Mouse (Mus musculus) limb, embryonic 13.5 days (tissue): ENCODE data around the gene Ing1. TPM values are rescaled to one million over a fixed set of nuclear protein-coding genes. Genes with fewer than 3 reads are reported as not detected.

Source experiments
- ATAC-seq: fragments of 200-750 bp; cut with Nextera tagmentation; 2 replicates; pipeline ENCODE4 v1.8.0; 2017; ENCODE audit warnings: low read depth, moderate number of reproducible peaks, moderate TSS enrichment; ENCODE audit not compliant: low FRiP score
- H3K27ac ChIP-seq: fragments of 300-500 bp; sonication (generic); 2 replicates; pipeline ENCODE4 v1.5.1; 2015; ENCODE audit warnings: inconsistent platforms, mild to moderate bottlenecking, moderate library complexity
- H3K27me3 ChIP-seq: fragments of 300-500 bp; sonication (generic); 2 replicates; pipeline ENCODE4 v1.6.1; 2015; ENCODE audit warnings: mild to moderate bottlenecking, inconsistent platforms
- H3K36me3 ChIP-seq: fragments of 300-500 bp; sonication (generic); 2 replicates; pipeline ENCODE4 v1.6.1; 2015; ENCODE audit warnings: inconsistent platforms, mild to moderate bottlenecking, moderate library complexity
- H3K4me1 ChIP-seq: fragments of 300-500 bp; sonication (generic); 2 replicates; pipeline ENCODE4 v1.6.1; 2015; ENCODE audit warnings: inconsistent platforms
- H3K4me2 ChIP-seq: fragments of 300-500 bp; sonication (generic); replicated peaks from 2 replicates; pipeline ENCODE4 v1.6.1; 2015; ENCODE audit warnings: inconsistent platforms, mild to moderate bottlenecking, moderate library complexity
- H3K4me3 ChIP-seq: fragments of 300-500 bp; sonication (generic); 2 replicates; pipeline ENCODE4 v1.5.1; 2015; ENCODE audit warnings: moderate library complexity, mild to moderate bottlenecking, inconsistent platforms
- H3K9ac ChIP-seq: fragments of 300-500 bp; sonication (generic); 2 replicates; pipeline ENCODE4 v1.6.1; 2015; ENCODE audit warnings: mild to moderate bottlenecking, inconsistent platforms
- H3K9me3 ChIP-seq: fragments of 300-500 bp; sonication (generic); 2 replicates; pipeline ENCODE4 v1.6.1; 2016; ENCODE audit warnings: inconsistent platforms
- WGBS: fragments of 180-500 bp; shearing (Covaris S2); methylation state at CpG from one replicate; pipeline ENCODE4 v1.1.7; 2015; 5-methylcytosine and 5-hydroxymethylcytosine counted together
- polyA plus RNA-seq: library from polyadenylated mRNA; unstranded; fragments of >200 nt; fragmentation: Nextera tagmentation; extraction: Ambion mirVana; gene quantifications from 2 replicates; pipeline ENCODE4 v1.2.1, GENCODE M21; 2015

Ing1 gene
- polyA plus RNA-seq = 37.9 and 42.5 TPM in 2 replicates

DNA sequence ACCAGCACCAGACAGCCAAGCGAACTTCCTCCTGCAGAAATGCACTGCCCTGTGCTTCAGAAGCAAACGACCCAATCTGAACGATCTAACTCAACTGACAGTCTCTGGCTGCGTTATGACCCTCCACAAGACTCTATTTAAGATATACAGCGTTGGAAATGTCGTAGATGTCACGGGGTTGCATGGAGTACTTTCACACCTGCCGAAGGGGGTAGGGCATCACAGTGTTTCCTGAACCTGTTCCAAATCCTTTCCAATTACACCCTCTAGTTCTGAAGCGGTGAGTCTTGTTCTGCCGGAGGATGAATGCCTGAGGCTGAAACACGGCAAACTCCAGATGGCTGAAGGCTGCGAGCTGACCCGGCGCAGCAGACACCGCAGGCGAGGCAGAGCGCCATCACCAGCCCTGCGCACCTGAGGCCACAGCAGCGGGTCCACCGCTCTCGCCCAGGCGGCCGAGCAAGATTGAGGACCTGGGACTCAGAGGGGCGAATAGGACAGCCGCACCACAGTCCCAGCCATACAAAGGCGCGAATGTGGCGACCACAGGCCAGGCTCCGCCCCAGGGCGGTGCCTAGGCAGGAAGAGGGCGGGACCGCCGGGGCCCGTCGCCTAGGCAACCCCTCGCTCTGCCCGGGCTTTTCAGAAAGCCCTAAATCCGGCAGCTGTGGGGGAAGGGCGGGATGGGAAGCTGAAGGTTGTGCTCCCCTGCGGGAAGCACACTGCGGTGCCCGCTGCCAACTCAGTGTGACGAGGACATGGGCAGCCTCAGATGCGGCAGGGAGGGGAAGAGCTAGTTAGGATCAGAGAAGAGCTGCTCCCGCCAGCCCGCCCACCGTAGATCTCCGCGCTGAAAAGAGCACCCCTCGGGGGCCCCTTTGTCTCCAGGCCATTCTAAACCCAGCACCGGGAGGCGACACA is at the start of gene Ing1:
TSS of gene Ing1 (plus strand) at position 773 of the 921 bp plus-strand sequence.
- peak within 1 kb of the TSS; percentile 74 for H3K4me2 ChIP-seq
- no peaks in the 10 kb centered on the region for H3K27me3 ChIP-seq
- WGBS = under 1% methylated on average over 52 of the region's 52 CpGs
- H3K9me3 ChIP-seq = no peaks in the 10 kb centered on the region
- peak within 1 kb of the TSS; percentile 98 for H3K9ac ChIP-seq
- H3K4me3 ChIP-seq = peak within 1 kb of the TSS; percentile 97
- H3K36me3 ChIP-seq = no peaks in the 10 kb centered on the region
- peak; percentile 82 for ATAC-seq
- peaks cover 36% of the 10 kb centered on the region for H3K4me1 ChIP-seq
- H3K27ac ChIP-seq = peak within 1 kb of the TSS; percentile 99

DNA sequence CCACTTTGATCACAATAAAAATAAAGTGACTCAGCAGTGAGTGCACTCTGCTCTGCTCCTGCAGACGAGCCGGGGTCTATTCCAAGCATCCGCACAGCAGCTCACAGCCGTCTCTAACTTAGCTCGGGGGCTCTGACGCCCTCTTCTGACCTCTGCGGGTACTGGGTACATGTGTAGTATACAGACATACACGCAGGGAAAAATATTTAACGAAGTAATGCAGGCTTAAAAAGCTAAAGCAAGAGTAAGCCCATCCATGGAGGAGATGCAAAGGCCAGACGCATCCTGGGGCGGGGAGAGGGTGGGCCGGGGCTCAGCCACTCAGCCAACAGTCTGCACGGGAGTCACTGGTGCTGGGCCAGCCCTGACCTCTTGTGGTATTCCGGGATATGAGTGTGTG is 49.3 kb upstream of the Ing1 start:
- Histone ChIP-seq H3K27ac (no peak overlapping the region), H3K9ac (no peak overlapping the region), H3K4me1 (no peaks in the 10 kb centered on the region), H3K4me3 (no peak overlapping the region), H3K4me2 (no peak overlapping the region), H3K36me3 (peaks cover 85% of the 10 kb centered on the region), H3K9me3 (no peaks in the 10 kb centered on the region), H3K27me3 (no peaks in the 10 kb centered on the region)
- no peak for ATAC-seq
- WGBS = 85% methylated on average over 14 of the region's 14 CpGs

DNA sequence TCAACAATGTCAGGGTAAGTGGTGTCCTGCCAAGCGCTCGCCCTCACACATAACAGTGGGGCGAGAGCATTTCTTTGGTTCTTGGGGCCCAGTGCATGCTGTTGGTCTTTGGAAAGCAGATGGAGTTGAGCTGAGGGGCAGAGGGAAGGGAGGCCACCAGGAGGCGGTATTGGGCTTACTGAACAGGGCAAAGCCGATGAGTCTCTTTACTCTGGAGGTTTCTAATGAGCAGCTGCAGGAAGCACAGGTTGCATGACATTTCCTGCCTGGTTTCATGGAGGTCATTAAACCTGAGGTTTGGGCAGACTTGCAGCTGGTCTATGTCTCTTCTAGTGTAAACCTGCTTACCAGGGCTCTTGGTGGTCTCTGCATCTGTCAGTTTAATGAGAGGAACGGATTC is 48.6 kb upstream of the Ing1 start:
- ATAC-seq = no peak
- WGBS = 59% methylated on average over 6 of the region's 6 CpGs
- Histone ChIP-seq H3K9ac (no peak overlapping the region), H3K4me3 (no peak overlapping the region), H3K27me3 (no peaks in the 10 kb centered on the region), H3K27ac (no peak overlapping the region), H3K9me3 (no peaks in the 10 kb centered on the region), H3K4me2 (no peak overlapping the region), H3K36me3 (peaks cover 93% of the 10 kb centered on the region), H3K4me1 (no peaks in the 10 kb centered on the region)

DNA sequence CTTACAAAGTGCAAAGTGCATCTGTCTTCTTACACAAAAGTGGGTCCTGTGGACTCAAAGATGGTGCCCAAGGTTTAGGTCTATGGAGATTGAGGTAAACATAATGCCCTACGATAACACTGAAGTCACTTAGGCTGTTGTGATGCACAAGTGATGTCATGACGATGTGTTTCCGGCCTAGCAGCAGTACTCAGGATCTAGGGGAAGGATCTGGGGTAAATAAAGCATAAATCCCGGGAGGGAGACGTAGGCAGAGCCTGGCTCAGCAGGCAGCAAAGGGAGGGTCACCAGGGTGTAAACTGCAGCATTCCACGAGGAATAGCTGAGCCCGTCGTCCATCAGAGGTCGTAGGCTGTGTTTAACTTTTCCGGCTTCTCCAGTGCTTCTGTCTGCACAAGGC is 46.5 kb upstream of the Ing1 start:
- Histone ChIP-seq H3K9me3 (no peaks in the 10 kb centered on the region), H3K9ac (no peak overlapping the region), H3K4me2 (no peak overlapping the region), H3K4me1 (no peaks in the 10 kb centered on the region), H3K27ac (no peak overlapping the region), H3K36me3 (peaks cover 97% of the 10 kb centered on the region), H3K4me3 (no peak overlapping the region), H3K27me3 (no peaks in the 10 kb centered on the region)
- no peak for ATAC-seq
- WGBS = 78% methylated on average over 10 of the region's 10 CpGs

DNA sequence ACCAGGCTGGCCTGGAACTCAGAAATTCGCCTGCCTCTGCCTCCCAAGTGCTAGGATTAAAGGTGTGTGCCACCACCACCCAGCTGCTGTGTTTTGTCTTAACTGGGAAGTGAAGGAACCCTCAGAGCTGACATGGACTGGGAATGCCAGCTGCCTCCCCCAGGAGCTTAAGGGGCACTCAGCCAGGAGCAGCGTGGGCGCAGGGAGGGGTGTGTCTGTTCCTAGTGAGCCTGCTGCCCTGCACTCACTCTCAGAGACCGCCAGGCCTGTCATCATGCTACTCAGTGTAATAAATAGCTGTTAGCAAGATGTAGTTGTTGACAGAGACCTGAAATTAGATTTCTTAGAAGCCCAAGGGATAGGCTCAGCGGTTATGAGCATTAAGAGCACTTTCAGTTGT is 44.4 kb upstream of the Ing1 start:
- no peak for ATAC-seq
- H3K4me3 ChIP-seq = no peak overlapping the region
- H3K9ac ChIP-seq = no peak overlapping the region
- WGBS = 80% methylated on average over 5 of the region's 5 CpGs
- no peaks in the 10 kb centered on the region for H3K27me3 ChIP-seq
- no peak overlapping the region for H3K27ac ChIP-seq
- no peak overlapping the region for H3K4me2 ChIP-seq
- H3K36me3 ChIP-seq = peaks cover 97% of the 10 kb centered on the region
- H3K9me3 ChIP-seq = no peaks in the 10 kb centered on the region
- H3K4me1 ChIP-seq = no peaks in the 10 kb centered on the region

DNA sequence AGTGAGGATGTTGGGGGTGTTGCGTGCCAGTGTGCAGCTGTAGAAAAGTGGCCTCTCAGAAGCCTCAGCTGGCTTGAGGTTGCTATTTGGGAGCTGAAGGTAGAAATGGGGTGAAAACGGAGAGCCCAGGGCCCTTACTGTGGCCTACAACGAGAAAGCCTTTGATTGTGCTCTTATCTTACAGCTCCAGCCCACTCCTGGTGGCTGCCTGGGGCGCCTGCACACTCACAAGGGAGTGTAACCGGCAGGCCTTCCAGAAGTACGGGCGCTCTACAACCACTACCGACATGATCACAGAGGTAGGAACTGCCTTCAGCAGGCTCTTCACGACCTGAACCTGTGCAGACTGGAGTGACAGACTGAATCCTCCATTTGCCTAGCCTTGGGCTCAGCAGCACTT is 42.7 kb upstream of the Ing1 start:
- Histone ChIP-seq H3K9ac (no peak overlapping the region), H3K4me2 (no peak overlapping the region), H3K4me1 (no peaks in the 10 kb centered on the region), H3K27me3 (no peaks in the 10 kb centered on the region), H3K4me3 (no peak overlapping the region), H3K9me3 (no peaks in the 10 kb centered on the region), H3K36me3 (peaks cover 97% of the 10 kb centered on the region), H3K27ac (no peak overlapping the region)
- ATAC-seq = no peak
- 85% methylated on average over 9 of the region's 9 CpGs for WGBS

DNA sequence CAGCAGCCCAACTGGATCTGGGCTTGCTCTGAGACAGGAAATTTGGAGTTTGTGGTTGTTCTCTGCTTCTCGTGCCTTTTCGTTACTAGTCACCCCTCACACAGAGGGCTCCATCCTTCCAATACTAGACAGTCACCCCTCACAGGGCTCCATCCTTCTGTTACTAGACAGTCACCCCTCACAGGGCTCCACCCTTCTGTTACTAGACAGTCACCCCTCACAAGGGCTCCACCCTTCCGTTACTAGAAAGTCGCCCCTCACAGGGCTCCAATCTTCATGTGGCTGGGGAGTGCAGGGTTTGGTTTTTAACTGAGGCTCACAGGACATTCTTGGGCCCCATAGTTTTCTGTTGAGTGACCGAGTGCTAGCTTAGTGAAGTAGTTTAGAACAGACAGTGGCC is 42.1 kb upstream of the Ing1 start:
- Histone ChIP-seq H3K4me1 (no peaks in the 10 kb centered on the region), H3K9ac (no peak overlapping the region), H3K27me3 (no peaks in the 10 kb centered on the region), H3K4me2 (no peak overlapping the region), H3K9me3 (no peaks in the 10 kb centered on the region), H3K4me3 (no peak overlapping the region), H3K27ac (no peak overlapping the region), H3K36me3 (peaks cover 98% of the 10 kb centered on the region)
- 86% methylated on average over 5 of the region's 5 CpGs for WGBS
- no peak for ATAC-seq

DNA sequence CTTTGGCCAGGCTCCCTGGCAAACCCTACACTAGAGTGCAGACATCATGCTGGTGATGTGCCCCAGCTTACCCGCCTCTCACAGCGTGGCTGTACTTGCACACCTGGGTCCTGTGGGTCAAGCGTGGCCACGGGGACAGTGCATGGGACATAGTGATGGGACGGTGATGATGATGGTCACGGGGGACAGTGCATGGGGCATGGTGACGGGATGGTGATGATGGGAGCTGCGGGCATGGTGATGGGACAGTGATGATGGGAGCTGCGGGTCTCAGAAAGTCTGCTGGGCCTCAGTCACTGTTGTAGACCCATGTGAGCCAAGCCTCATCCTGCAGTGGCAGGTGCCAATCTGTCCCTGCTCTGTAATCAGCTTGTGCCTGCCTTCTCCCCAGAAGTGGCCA is 39.1 kb upstream of the Ing1 start:
- WGBS = 92% methylated on average over 9 of the region's 9 CpGs
- no peaks in the 10 kb centered on the region for H3K9me3 ChIP-seq
- no peaks in the 10 kb centered on the region for H3K4me1 ChIP-seq
- H3K36me3 ChIP-seq = peaks cover 89% of the 10 kb centered on the region
- no peaks in the 10 kb centered on the region for H3K27me3 ChIP-seq
- H3K4me3 ChIP-seq = no peak overlapping the region
- H3K4me2 ChIP-seq = no peak overlapping the region
- H3K27ac ChIP-seq = no peak overlapping the region
- no peak overlapping the region for H3K9ac ChIP-seq
- no peak for ATAC-seq

DNA sequence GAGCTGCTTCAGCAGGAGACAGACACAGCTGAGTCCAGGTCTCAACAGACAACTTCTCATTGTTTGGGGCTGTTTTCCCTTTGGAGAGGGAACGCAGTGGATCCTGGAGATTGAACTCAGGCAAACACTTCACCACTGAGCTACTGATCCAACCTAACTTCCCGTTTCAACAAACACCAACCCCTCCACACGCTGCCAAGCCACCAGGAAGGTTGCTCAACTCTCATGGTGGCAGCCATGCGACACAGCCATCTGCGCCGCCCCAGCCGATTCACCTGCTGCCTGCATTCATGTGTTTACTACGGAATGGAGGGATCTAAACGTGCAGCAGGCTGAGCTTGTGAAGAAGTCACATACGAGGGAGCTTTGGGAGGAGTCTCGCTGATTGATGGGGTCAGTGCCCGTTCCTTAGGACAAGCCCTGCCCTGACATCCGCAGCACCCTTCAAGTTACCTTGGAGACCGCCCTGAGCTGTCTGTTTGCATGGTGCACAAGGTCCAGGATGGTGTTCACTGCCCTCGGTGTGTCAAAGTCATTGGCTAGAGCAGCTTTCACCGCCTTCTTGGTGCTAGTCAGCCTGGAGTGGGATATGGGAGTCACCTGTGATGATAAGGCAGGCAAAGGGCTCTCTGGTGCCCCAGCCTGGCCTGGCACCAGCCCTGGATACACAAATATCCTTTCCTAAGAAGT is 37.9 kb upstream of the Ing1 start:
- Histone ChIP-seq H3K4me1 (no peaks in the 10 kb centered on the region), H3K9ac (no peak overlapping the region), H3K36me3 (peaks cover 89% of the 10 kb centered on the region), H3K27me3 (no peaks in the 10 kb centered on the region), H3K27ac (no peak overlapping the region), H3K4me2 (no peak overlapping the region), H3K9me3 (no peaks in the 10 kb centered on the region), H3K4me3 (no peak overlapping the region)
- 86% methylated on average over 16 of the region's 16 CpGs for WGBS
- ATAC-seq = no peak

DNA sequence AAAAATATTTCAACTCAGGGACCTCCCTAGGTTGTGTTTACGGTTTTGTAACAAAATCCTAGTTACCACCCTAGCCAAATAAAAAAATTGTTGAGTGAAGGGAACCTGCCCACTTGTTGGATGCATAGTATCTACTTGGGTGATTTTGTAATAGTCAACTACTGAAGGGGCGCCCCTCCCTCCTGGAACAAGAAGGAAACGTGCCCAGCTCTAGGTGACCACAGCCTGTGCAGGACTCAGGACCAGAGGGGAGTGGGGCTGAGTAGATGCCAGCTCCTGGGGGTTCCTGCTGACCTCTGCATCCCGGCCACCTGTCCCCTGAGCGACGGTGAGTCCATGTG is 37.3 kb upstream of the Ing1 start:
- H3K36me3 ChIP-seq = peaks cover 84% of the 10 kb centered on the region
- H3K27ac ChIP-seq = no peak overlapping the region
- no peaks in the 10 kb centered on the region for H3K27me3 ChIP-seq
- no peaks in the 10 kb centered on the region for H3K9me3 ChIP-seq
- no peak overlapping the region for H3K4me2 ChIP-seq
- H3K9ac ChIP-seq = no peak overlapping the region
- H3K4me3 ChIP-seq = no peak overlapping the region
- ATAC-seq = no peak
- H3K4me1 ChIP-seq = no peaks in the 10 kb centered on the region
- 88% methylated on average over 6 of the region's 6 CpGs for WGBS

DNA sequence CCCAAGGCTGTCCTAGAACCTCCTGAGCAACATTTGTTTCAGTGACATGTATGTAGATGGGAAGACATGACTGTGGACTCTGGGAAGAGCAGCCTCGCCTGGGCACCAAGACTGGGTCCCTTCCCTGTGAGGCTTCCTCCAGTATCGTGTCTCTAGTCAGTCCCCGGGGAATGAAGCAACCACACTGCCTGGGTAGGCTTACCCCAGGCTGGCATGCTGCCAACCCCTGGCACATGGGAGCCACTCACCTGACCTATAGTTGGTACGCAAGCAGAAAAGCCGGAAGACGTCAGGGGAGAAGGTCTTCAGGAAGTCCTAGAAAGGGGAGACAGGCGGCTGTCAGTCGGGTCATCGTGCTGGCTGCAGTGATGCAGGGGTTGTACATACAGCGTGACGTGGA is 36.7 kb upstream of the Ing1 start:
- H3K36me3 ChIP-seq = peaks cover 81% of the 10 kb centered on the region
- ATAC-seq = no peak
- no peaks in the 10 kb centered on the region for H3K9me3 ChIP-seq
- H3K9ac ChIP-seq = no peak overlapping the region
- H3K4me1 ChIP-seq = no peaks in the 10 kb centered on the region
- no peak overlapping the region for H3K27ac ChIP-seq
- 88% methylated on average over 11 of the region's 11 CpGs for WGBS
- H3K27me3 ChIP-seq = no peaks in the 10 kb centered on the region
- no peak overlapping the region for H3K4me3 ChIP-seq
- H3K4me2 ChIP-seq = no peak overlapping the region

DNA sequence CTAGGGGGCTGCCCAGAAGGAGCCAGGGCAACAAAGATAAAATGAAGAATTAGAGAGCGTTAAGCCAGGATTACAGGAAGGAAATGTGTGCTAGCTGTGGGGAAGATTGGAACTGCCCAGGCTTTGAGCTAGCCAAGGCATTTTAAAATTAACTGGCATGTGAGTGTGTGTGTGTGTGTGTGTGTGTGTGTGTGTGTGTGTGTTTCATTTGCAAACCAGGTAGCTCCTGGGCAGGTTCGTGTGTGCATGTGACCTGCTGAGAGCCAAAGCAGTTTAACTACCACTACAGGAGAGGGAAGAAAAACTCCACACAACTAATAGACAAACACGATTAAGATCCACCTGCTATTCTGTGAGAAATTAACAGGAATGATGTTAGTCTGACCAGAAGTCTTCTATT is 32.0 kb upstream of the Ing1 start:
- peaks cover 56% of the 10 kb centered on the region for H3K36me3 ChIP-seq

More for the DNA sequence above, 32.0 kb upstream of the Ing1 start:
- H3K27me3 ChIP-seq = no peaks in the 10 kb centered on the region
- ATAC-seq = no peak
- no peaks in the 10 kb centered on the region for H3K9me3 ChIP-seq
- H3K27ac ChIP-seq = no peak overlapping the region
- H3K9ac ChIP-seq = no peak overlapping the region
- no peak overlapping the region for H3K4me3 ChIP-seq
- peaks cover 2% of the 10 kb centered on the region; the same call in 1 of the 2 replicates for H3K4me1 ChIP-seq
- H3K4me2 ChIP-seq = no peak overlapping the region
- WGBS = 78% methylated on average over 3 of the region's 3 CpGs
